20 mouse cellular contexts compared by ENCODE assay signal in genomic region chr17:78721690-78722089, GRCm38 (mm10).
"Had no signal": no experiment of that assay in that cellular context is flagged by ENCODE, and none has a peak within 500 bp of the region (broad histone marks: within the 10 kb centered on the region; RNA-seq: fewer than 3 reads in every experiment).

No protein-coding gene starts in this region.

- H3K4me2 ChIP-seq: liver, embryonic 11.5 days; liver, embryonic 13.5 days; liver, embryonic 15.5 days; lung, embryonic 15.5 days; midbrain, embryonic 12.5 days; midbrain, embryonic 15.5 days; neural tube, embryonic 12.5 days had no signal

- H3K27me3 ChIP-seq: liver, embryonic 13.5 days; liver, embryonic 15.5 days; lung, embryonic 15.5 days; midbrain, embryonic 12.5 days; midbrain, embryonic 15.5 days; neural tube, embryonic 12.5 days had no signal

- H3K9me3 ChIP-seq: liver, embryonic 13.5 days; liver, embryonic 15.5 days; lung, embryonic 15.5 days; midbrain, embryonic 15.5 days; neural tube, embryonic 12.5 days had no signal

- H3K4me3 ChIP-seq: liver, embryonic 13.5 days; liver, embryonic 15.5 days; lung, embryonic 15.5 days; midbrain, embryonic 12.5 days; midbrain, embryonic 15.5 days; neural tube, embryonic 12.5 days had no signal

- DNase-seq: liver, embryonic 13.5 days; liver, postnatal 0 days; lung, adult 2 months; lung, postnatal 14 days; lung, postnatal 36 days; right cerebral cortex, adult 18-20 months; right cerebral cortex, postnatal 25 days; right cerebral cortex, postnatal 4 days; spleen, adult 18-20 months; thymus, adult 18-20 months; thymus, postnatal 14 days; thymus, postnatal 36 days had no signal

- H3K4me1 ChIP-seq: midbrain, embryonic 12.5 days; midbrain, embryonic 15.5 days; neural tube, embryonic 12.5 days had no signal

- H3K27ac ChIP-seq: liver, embryonic 13.5 days; liver, embryonic 15.5 days; lung, embryonic 15.5 days; macrophage; midbrain, embryonic 12.5 days; midbrain, embryonic 15.5 days; neural tube, embryonic 12.5 days had no signal

- H3K9ac ChIP-seq: liver, embryonic 13.5 days; liver, embryonic 15.5 days; liver, postnatal 0 days; lung, embryonic 15.5 days; midbrain, embryonic 12.5 days; midbrain, embryonic 15.5 days; neural tube, embryonic 12.5 days had no signal

- H3K36me3 ChIP-seq: neural tube, embryonic 12.5 days had no signal

- ATAC-seq: liver, postnatal 0 days; lung, postnatal 0 days; midbrain, embryonic 15.5 days had no signal
